Mouse (Mus musculus): ENCODE measurements around the gene Asap2. TPM values are rescaled to one million over a fixed set of nuclear protein-coding genes. Genes with fewer than 3 reads are reported as not detected.
A peak's percentile ranks its signal among the peaks of the same experiment; 100 is the strongest.

Gene Asap2
- polyA plus RNA-seq, 1 experiment from 2014 or later, result 3.1 TPM

DNA sequence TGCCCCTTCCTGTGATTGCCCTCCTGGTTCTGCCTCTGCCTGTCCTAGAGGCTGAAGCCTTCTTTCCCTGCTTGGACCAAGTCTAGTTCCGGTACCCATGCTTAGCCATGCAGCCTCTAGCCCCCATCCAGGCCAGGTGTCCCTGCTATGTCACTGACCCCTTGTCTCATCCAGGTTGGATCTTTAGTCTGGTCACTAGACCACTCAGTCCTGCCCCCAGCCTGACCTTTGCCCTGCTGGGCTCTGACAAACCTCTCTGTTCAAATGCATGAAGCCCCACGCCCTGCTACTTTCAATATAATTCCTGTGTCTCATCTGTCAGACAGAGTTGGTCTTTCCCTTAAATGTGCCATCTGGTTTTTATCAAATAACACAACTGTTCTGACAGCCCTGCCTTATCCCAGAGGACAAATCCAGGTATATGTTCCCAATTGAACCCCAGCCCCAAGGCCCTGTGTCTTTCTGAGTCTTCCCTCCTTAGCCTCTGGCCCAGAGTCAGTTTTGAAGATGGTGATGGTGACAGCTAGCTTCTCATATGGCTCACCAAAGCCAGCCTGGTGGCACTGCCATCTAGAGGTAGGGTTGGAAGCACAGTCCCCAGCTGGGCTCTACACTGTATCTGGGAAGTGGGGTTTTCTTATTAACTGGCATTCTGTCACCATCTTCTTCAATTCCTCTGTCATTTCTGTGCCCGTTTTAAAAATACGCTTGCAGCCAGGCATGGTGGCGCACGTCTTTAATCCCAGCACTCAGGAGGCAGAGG lies 270.4 kb downstream of the Asap2 start:
- Histone ChIP-seq H3K27me3 (replicated peaks) (no peaks in the 10 kb centered on the region), H3K4me1 (peaks cover 12% of the 10 kb centered on the region), H3K4me3 (no peak overlapping the region), H3K36me3 (peaks cover 34% of the 10 kb centered on the region), H3K9ac (no peak overlapping the region), H3K9me3 (replicated peaks) (no peaks in the 10 kb centered on the region), H3K4me2 (no peak overlapping the region), H3K27ac (no peak overlapping the region)
- 76% methylated on average over 6 of the region's 6 CpGs for WGBS (ENCODE audit: insufficient replicate concordance)
- no peak for ATAC-seq

DNA sequence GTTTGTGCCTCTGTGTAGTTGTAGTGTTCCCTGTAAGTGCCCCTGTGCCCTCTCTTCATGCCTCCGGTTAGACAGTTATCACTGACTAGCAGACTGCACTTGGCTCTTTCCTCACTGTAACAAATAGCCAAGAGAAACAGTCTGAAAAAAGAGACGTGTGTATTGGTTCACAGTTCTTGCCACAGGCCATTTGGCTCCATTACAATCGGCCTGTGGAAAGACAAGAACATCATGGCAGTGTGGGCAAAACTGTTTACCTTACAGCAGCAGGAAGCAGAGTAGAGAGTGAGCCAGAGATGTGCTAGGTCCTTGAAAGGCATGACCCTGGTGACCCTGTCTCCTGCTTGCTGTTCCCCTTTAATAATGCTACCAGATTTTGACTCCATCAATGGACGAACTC lies 271.3 kb downstream of the Asap2 start:
- no peak overlapping the region for H3K4me2 ChIP-seq
- no peak overlapping the region for H3K27ac ChIP-seq
- peaks cover 37% of the 10 kb centered on the region for H3K36me3 ChIP-seq
- H3K4me1 ChIP-seq, result peaks cover 20% of the 10 kb centered on the region
- no peaks in the 10 kb centered on the region for H3K27me3 ChIP-seq (replicated peaks)
- no peak for ATAC-seq
- no peak overlapping the region for H3K4me3 ChIP-seq
- 67% methylated on average over 4 of the region's 4 CpGs for WGBS (ENCODE audit: insufficient replicate concordance)
- no peak overlapping the region for H3K9ac ChIP-seq
- no peaks in the 10 kb centered on the region for H3K9me3 ChIP-seq (replicated peaks)

DNA sequence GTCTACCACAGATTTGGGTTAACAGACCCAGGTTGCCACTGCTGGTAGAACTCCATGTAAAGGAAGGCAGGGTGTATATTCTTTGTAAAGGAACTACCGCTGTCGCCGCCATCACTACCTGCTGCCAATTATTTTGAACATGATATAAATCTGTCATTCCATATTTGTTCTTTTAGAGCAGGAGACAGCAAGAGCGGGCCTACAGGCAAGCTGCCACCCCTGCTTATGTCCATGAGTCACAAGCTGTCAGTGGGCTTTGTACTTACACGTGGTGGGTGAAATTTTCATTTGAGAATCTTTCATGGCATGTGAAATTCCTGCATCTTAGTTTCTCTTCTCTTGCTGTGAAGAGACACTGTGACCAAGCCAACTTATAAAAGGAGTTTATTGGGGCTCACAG lies 273.0 kb downstream of the Asap2 start:
- Histone ChIP-seq H3K27me3 (replicated peaks) (no peaks in the 10 kb centered on the region), H3K9ac (no peak overlapping the region), H3K36me3 (peaks cover 31% of the 10 kb centered on the region), H3K27ac (no peak overlapping the region), H3K9me3 (replicated peaks) (no peaks in the 10 kb centered on the region), H3K4me3 (no peak overlapping the region), H3K4me1 (peaks cover 20% of the 10 kb centered on the region), H3K4me2 (no peak overlapping the region)
- WGBS (ENCODE audit: insufficient replicate concordance), result 88% methylated on average over 5 of the region's 5 CpGs
- ATAC-seq, result no peak

DNA sequence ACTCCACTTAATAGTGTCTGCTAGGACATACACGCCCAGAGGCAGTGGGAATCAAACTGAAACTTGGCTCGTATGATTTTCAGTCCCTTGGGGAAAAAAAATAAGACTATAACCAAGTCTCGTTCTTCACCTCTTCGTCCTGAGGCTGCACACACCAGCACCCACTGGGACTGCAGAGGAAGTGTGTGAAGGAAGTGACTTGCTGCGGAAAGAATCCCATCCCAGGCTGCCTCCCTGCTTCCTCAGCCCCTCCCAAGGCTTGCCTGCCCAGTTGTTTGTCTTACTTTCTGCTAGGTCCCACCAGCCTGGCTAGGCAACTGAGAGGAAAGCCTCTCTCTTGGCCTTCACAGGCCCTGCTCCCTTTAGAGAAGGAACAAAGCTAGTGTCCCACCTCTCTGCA lies 274.0 kb downstream of the Asap2 start:
- no peak overlapping the region for H3K9ac ChIP-seq
- peaks cover 34% of the 10 kb centered on the region for H3K36me3 ChIP-seq
- no peak for ATAC-seq
- H3K4me2 ChIP-seq, result no peak overlapping the region
- no peak overlapping the region for H3K4me3 ChIP-seq
- H3K27ac ChIP-seq, result peak overlapping the region; percentile 12; the same call in 1 of the 2 replicates
- no peaks in the 10 kb centered on the region for H3K27me3 ChIP-seq (replicated peaks)
- H3K4me1 ChIP-seq, result peaks cover 20% of the 10 kb centered on the region
- no peaks in the 10 kb centered on the region for H3K9me3 ChIP-seq (replicated peaks)
- WGBS (ENCODE audit: insufficient replicate concordance), result 52% methylated on average over 5 of the region's 5 CpGs

DNA sequence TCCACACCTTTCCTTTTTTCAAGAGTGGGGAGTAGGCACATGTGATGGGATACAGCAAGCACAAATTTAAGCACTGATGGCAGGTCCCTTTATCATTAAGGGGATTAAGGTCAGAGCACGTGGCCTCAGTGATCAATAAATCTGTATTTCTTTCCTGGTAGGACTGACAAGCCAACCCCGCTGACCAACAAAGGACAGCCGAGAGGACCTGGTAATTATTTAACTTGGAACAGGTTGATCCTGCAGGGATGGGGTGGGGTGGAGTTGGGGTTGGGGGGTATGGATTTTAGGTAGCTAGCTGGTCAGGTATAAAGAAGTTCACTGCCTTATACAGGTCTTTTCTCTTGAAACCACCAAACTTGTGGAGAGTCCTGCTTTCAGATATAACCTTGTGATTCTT lies 274.7 kb downstream of the Asap2 start:
- Histone ChIP-seq H3K9me3 (replicated peaks) (no peaks in the 10 kb centered on the region), H3K9ac (no peak overlapping the region), H3K4me2 (no peak overlapping the region), H3K27me3 (replicated peaks) (no peaks in the 10 kb centered on the region), H3K4me3 (no peak overlapping the region), H3K27ac (no peak overlapping the region), H3K4me1 (peaks cover 20% of the 10 kb centered on the region), H3K36me3 (peaks cover 37% of the 10 kb centered on the region)
- ATAC-seq, result peak; percentile 42; the same call in 1 of the 2 replicates
- WGBS (ENCODE audit: insufficient replicate concordance), result 72% methylated on average over 3 of the region's 3 CpGs

DNA sequence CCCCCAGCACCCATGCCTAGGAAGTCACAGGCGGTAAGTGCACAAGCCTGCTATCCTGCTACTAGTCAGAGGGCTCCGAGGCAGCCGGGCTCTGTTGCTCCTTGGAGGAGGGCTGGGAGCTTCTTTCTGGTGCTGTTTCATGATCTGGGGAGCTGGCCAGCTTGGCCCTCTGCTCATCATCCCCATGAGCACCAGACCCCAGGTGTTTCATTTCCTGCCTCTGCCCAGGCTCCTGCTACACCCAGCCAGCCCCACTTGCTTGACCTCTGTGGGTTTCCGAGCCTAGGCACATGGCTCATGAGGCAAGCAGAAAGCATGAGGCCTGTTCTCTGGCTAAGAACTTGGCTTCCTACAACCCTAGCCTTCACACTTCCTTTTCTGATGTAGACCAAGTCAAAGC lies 275.2 kb downstream of the Asap2 start:
- ATAC-seq, result 0 out of 2 replicates have a peak, but pooled peaks have one; percentile 2
- 86% methylated on average over 4 of the region's 4 CpGs for WGBS (ENCODE audit: insufficient replicate concordance)
- peak overlapping the region; percentile 39; the same call in 1 of the 2 replicates for H3K27ac ChIP-seq

DNA sequence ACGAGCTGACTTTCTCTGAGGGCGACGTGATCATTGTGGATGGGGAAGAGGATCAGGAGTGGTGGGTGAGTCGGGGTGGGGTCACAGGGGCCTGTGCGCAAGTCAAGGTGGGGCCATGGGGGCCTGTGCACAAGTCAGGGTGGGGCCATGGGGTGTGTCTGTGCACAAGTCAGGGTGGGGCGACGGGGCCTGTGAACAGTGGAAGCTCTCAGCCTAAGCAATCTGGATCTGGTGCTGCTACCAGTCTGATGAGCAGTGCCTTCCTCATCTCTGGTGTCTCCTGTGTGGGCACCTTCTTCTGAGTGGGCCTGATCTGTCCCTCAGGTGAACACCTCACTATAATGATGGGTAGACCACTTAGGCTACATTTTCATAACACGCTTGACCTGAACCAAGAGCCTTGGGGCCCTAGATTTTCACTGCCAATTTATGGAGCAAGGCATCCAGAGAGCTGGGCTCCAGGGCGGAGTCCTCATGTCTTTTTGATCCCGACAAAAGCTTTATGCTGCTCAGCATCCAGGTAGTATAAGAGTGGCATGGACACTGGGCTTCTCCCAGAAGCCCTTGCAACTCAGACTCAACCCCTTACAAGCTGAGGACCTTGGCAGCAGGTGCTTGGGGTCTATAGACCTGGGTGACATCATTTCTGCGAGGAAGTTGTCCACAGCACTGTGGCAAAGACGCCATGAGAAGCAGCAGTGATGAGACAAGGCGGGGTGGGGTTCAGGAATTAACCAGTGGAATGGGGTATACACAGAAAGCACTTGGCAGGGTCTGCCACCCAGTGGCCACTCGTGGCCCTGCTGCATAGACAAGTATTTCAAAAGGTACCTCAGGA lies 275.9 kb downstream of the Asap2 start:
- ATAC-seq, result peak; percentile 45
- no peak overlapping the region for H3K27ac ChIP-seq
- H3K4me1 ChIP-seq, result peaks cover 20% of the 10 kb centered on the region
- peaks cover 44% of the 10 kb centered on the region for H3K36me3 ChIP-seq
- no peaks in the 10 kb centered on the region for H3K27me3 ChIP-seq (replicated peaks)
- H3K4me3 ChIP-seq, result no peak overlapping the region
- H3K9me3 ChIP-seq (replicated peaks), result no peaks in the 10 kb centered on the region
- H3K4me2 ChIP-seq, result no peak overlapping the region
- WGBS (ENCODE audit: insufficient replicate concordance), result 55% methylated on average over 14 of the region's 14 CpGs
- no peak overlapping the region for H3K9ac ChIP-seq

More for the DNA sequence above, 275.2 kb downstream of the Asap2 start:
- peaks cover 38% of the 10 kb centered on the region for H3K36me3 ChIP-seq
- no peaks in the 10 kb centered on the region for H3K27me3 ChIP-seq (replicated peaks)
- H3K9ac ChIP-seq, result no peak overlapping the region
- H3K4me3 ChIP-seq, result no peak overlapping the region
- no peak overlapping the region for H3K4me2 ChIP-seq
- no peaks in the 10 kb centered on the region for H3K9me3 ChIP-seq (replicated peaks)
- H3K4me1 ChIP-seq, result peaks cover 20% of the 10 kb centered on the region

DNA sequence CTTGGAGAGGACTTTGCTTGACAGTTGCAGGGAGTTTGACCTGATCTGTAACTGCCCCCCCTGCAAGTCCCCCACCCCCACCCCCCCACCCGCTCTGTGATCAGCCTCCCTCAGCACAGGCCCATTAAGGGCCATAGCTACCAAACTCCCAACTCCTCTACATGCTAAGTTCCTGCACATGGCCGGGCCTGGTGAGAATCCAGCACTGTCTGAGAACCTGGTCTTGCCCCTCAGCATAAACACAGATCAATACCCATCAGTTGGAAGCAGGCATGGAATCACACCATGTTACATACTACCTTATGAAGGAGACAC lies 276.5 kb downstream of the Asap2 start:
- no peaks in the 10 kb centered on the region for H3K27me3 ChIP-seq (replicated peaks)
- H3K9ac ChIP-seq, result no peak overlapping the region
- H3K4me3 ChIP-seq, result no peak overlapping the region
- 60% methylated on average over 2 of the region's 2 CpGs for WGBS (ENCODE audit: insufficient replicate concordance)
- H3K4me1 ChIP-seq, result peaks cover 20% of the 10 kb centered on the region
- no peaks in the 10 kb centered on the region for H3K9me3 ChIP-seq (replicated peaks)
- ATAC-seq, result no peak
- no peak overlapping the region for H3K27ac ChIP-seq
- H3K36me3 ChIP-seq, result peaks cover 50% of the 10 kb centered on the region
- no peak overlapping the region for H3K4me2 ChIP-seq

DNA sequence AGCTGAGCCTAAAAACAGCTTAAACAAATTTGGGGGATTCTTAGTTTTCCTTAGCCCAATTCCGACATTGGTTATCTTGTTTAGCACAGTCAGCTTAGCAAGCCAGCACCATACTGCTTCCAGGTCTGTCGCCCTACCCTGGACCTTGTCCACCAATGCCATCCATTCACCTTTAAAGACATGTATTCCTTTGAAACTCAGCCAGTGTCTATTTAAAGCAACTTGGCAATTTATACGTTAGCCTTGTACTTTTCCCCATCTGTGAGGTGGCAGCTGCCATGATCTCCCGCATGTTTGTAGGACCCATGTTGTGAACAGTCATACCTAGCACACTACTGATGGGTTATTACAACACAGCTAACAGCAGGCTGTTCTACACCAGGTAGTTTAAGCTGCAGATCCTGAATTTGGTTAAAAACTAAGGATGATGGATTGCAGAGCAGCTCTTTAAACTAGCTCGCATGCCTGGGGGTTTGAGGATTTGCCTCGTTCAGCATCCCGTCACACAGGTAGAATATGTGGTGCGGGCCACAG lies 277.9 kb downstream of the Asap2 start:
- Histone ChIP-seq H3K9me3 (replicated peaks) (no peaks in the 10 kb centered on the region), H3K27me3 (replicated peaks) (no peaks in the 10 kb centered on the region), H3K4me2 (no peak overlapping the region), H3K36me3 (peaks cover 56% of the 10 kb centered on the region), H3K4me1 (peaks cover 20% of the 10 kb centered on the region), H3K27ac (no peak overlapping the region), H3K4me3 (no peak overlapping the region), H3K9ac (no peak overlapping the region)
- 86% methylated on average over 8 of the region's 8 CpGs for WGBS (ENCODE audit: insufficient replicate concordance)
- no peak for ATAC-seq

DNA sequence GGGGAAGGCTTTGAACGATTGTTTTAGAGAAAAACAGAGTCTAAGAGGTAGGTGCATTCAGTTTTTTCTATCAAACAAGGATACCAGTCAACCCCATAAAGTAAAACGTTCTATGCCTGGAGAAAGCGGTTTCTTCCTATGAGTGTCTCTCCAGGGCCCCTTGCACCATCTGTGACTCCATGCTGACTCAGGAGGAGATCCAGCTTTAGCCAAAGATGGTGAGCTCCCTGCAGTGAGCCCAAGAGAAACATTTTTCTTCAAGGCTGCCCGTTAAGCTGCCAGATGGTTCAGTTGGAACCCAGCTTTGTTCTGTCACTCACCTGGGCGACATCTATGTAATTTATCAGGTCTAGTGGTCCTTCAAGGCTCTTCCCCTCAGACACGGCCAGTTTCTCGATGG lies 284.2 kb downstream of the Asap2 start:
- Histone ChIP-seq H3K9ac (no peak overlapping the region), H3K4me3 (no peak overlapping the region), H3K4me1 (no peaks in the 10 kb centered on the region), H3K27ac (no peak overlapping the region), H3K36me3 (peaks cover 50% of the 10 kb centered on the region), H3K27me3 (replicated peaks) (no peaks in the 10 kb centered on the region), H3K4me2 (no peak overlapping the region), H3K9me3 (replicated peaks) (no peaks in the 10 kb centered on the region)
- no peak for ATAC-seq
- 72% methylated on average over 7 of the region's 7 CpGs for WGBS (ENCODE audit: insufficient replicate concordance)

DNA sequence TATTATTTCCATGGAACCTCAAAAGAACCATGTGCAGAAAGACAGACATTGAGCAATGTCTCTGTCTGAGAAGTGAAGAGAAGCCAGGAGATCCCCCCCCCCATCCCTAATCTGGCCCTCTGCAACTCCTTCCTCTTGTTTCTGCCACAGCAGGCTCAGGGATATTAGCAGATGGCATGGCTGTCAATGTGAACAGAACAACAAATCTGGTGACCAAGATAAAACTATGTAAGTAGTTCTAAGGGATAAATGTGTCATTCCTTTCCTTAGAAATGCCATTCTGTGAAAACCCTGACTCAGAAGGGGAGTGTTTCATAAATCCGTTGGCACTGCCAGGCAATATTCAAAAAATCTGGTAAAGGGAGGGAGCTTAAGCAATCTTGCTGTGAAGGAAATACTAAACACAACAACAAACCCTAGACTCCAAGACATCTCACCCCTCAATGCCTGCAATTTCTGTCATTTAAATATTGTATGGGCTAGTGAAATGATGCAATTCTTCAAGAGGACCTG lies 287.1 kb downstream of the Asap2 start:
- H3K27me3 ChIP-seq (replicated peaks), result no peaks in the 10 kb centered on the region
- no peak overlapping the region for H3K9ac ChIP-seq
- H3K4me1 ChIP-seq, result no peaks in the 10 kb centered on the region
- H3K36me3 ChIP-seq, result peaks cover 24% of the 10 kb centered on the region
- H3K9me3 ChIP-seq (replicated peaks), result no peaks in the 10 kb centered on the region
- no peak overlapping the region for H3K4me3 ChIP-seq
- H3K27ac ChIP-seq, result no peak overlapping the region
- ATAC-seq, result no peak
- 48% methylated on average over 1 of the region's 1 CpGs for WGBS (ENCODE audit: insufficient replicate concordance)
- H3K4me2 ChIP-seq, result no peak overlapping the region
